Mouse (Mus musculus) frontal cortex, postnatal 36 days (tissue): ENCODE results near the gene Mrps18c.

Source experiments
- DNase-seq, 2 experiments: peaks; one replicate each; pipeline ENCODE4 v3.0.0; 2022; ENCODE audit warnings: low spot score in 2 of 2

Gene Mrps18c

DNA sequence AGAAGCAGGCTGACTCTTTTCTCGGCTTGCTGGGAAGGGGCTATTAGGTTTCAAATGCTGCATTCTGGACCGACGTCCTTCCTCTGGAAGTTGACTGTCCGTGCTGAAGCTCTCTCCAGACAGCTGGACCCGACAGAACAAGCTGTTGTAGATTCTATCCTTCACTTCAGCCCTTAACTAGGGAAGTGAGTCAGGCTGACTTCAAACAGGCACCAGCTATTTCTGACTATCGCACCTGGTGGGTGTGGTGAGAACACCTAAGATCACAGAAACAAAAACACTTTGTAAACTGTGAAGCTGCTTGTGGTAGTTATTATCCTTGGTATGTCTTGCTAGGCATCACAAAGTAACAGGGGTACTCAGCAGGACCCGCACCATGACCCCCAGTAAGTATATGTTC lies 28.1 kb downstream of the Mrps18c start:
- no peak for DNase-seq

GRCm38 (mm10) chr5:100828701-100829100 lies 30.3 kb downstream of the Mrps18c start:
- no peak for DNase-seq

GRCm38 (mm10) chr5:100832680-100833079 lies 34.3 kb downstream of the Mrps18c start:
- DNase-seq: no peak

GRCm38 (mm10) chr5:100833841-100834240 lies 35.4 kb downstream of the Mrps18c start:
- DNase-seq: no peak

DNA sequence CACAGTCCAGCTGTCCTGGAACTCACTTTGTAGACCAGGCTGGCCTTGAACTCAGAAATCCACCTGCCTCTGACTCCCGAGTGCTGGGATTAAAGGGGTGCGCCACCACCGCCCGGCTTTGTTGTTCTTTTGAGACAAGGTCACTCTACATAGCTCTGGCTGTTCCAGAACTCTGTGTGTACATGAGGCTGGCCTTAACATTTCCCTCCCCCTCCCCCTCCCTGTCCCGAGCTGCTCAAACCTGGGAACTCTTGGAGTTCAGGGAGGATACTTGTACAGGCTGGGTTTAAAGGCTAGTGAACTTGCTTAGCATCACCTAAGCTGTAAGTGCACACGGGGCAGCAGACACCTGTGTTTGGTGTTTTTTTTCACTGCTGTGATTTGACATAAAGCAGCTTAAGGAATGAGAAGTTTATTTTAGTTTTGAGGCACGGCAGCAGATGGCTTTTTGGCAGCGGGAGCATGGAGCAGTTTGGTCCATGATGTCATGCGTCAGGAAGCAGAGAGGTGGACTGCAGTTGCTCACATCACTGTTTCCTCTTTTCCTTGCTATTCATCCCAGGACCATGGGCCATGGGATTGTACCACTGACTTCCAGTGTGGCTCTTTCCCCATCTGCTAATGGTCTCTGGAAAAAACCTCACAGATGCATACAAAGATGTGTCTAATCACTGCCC lies 37.6 kb downstream of the Mrps18c start:
- DNase-seq: no peak

GRCm38 (mm10) chr5:100837907-100838306 lies 39.5 kb downstream of the Mrps18c start:
- DNase-seq: no peak

DNA sequence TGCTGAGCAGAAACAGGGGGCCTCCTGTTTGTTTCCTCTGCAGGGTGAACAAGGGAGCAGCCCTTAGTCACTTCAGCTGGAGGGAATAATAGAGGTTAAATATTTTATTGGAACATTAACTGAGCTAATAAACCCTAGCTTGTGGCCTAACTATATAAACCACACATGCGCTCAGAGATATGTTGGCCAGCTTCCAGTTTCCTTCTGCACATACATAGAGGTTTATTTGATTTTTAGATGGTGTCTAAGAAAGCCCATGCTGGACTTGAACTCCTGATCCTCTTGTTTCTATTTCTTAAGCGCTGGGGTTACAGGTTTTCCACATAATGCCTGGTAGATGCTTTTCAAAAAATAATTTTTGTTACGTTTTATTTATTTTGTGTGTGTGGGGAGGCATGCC lies 46.1 kb downstream of the Mrps18c start:
- DNase-seq: no peak

DNA sequence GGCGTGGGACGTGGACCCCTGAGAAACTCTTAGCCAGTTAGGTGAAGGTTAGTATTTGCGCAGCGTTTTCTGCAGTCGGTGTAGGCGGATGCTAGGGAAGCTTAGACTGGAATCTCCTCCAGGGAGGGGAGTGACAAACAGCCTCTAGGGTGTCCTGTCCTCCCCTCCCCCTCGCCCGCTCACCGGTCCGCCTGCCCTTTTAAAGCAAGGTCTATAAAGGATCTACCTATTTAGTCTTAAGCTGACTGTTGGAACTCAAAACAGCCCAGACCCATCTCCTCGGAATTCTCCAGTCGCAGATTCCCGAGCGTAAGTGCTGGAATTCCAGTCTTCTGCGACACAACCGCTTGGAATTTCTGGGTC lies 47.0 kb downstream of the Mrps18c start, which contains the start of gene Gpat3:
Gene Gpat3, plus strand, starts transcription at position 229 of the 363 bp plus-strand sequence.
- peak; percentile 23 to 29 for DNase-seq

- peak; percentile 41 to 58 for DNase-seq
These were observed 47.6 kb downstream of the Mrps18c start for GRCm38 (mm10) chr5:100845848-100846598.

GRCm38 (mm10) chr5:100846599-100846920 lies 48.1 kb downstream of the Mrps18c start:
- DNase-seq: no peak

DNA sequence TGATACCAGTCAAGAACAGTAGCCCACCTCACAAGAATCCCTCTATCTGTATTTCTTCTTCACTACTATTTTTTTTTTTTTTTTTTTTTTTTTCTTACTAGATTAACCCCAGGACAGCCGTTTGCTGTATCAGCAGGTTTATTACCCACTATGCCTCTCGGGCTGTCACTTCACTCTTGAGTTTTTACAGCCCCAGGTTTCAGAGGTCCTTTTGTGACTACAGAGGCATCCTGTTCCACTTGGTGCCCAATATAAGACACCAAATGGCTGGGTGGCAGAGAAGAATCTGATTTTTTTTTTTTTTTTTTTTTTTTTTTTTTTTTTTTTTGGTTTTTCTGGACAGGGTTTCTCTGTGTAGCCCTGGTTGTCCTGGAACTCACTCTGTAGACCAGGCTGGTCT lies 48.7 kb downstream of the Mrps18c start:
- no peak for DNase-seq

DNA sequence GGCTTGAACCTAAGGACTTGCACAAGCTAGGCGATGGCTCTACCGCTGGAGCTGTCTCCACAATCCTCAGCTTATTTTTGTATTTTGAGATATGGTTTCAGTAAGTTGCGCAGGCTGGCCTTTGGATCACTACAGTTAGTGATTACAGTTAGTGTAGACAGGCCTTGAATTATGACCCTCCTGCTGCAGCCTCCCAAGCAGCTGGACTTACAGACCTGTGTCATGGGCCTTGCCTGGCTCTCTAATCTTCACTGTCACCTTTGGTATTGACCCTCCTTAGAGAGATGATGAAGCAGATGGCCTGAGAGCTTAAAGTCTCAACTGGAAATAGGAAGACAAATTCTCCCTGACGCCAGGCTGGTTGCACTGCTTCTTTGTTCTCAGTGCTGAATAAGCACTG lies 55.5 kb downstream of the Mrps18c start:
- DNase-seq: no peak
